Mouse (Mus musculus) hindbrain, embryonic 15.5 days (tissue): ENCODE measurements around the gene Cfi. TPM values are rescaled to one million over a fixed set of nuclear protein-coding genes. Genes with fewer than 3 reads are reported as not detected.

Experiments used
- ATAC-seq: fragments of 200-750 bp; cut with Nextera tagmentation; 2 replicates; pipeline ENCODE4 v1.8.0; 2017; ENCODE audit warnings: low read depth, moderate number of reproducible peaks, moderate TSS enrichment; ENCODE audit not compliant: low FRiP score
- H3K27ac ChIP-seq: fragments of 300-500 bp; sonication (generic); replicated peaks from 2 replicates; pipeline ENCODE4 v1.5.1; 2015; ENCODE audit warnings: mild to moderate bottlenecking, inconsistent platforms
- H3K27me3 ChIP-seq: fragments of 300-500 bp; sonication (generic); 2 replicates; pipeline ENCODE4 v1.6.1; 2015; ENCODE audit warnings: control low read depth, inconsistent platforms
- H3K36me3 ChIP-seq: fragments of 300-500 bp; sonication (generic); 2 replicates; pipeline ENCODE4 v1.6.1; 2015; ENCODE audit warnings: control low read depth, inconsistent platforms
- H3K4me1 ChIP-seq: fragments of 300-500 bp; sonication (generic); replicated peaks from 2 replicates; pipeline ENCODE4 v1.6.1; 2015; ENCODE audit warnings: control low read depth, inconsistent platforms
- H3K4me2 ChIP-seq: fragments of 300-500 bp; sonication (generic); 2 replicates; pipeline ENCODE4 v1.6.1; 2015; ENCODE audit warnings: moderate library complexity, mild to moderate bottlenecking, inconsistent platforms
- H3K4me3 ChIP-seq: fragments of 300-500 bp; sonication (generic); 2 replicates; pipeline ENCODE4 v1.5.1; 2015; ENCODE audit warnings: mild to moderate bottlenecking, inconsistent platforms
- H3K9ac ChIP-seq: fragments of 300-500 bp; sonication (generic); 2 replicates; pipeline ENCODE4 v1.6.1; 2015; ENCODE audit warnings: inconsistent platforms
- H3K9me3 ChIP-seq: fragments of 300-500 bp; sonication (generic); 2 replicates; pipeline ENCODE4 v1.6.1; 2016; ENCODE audit warnings: control low read depth, inconsistent platforms
- WGBS: fragments of 180-500 bp; shearing (Covaris S2); methylation state at CpG from one replicate; pipeline ENCODE4 v1.1.7; 2015; 5-methylcytosine and 5-hydroxymethylcytosine counted together
- polyA plus RNA-seq: library from polyadenylated mRNA; unstranded; fragments of >200 nt; fragmentation: Nextera tagmentation; extraction: Ambion mirVana; gene quantifications from 2 replicates; pipeline ENCODE4 v1.2.1, GENCODE M21; 2015

Cfi gene
- polyA plus RNA-seq, 1 experiment from 2014 or later = 0.75 TPM

DNA sequence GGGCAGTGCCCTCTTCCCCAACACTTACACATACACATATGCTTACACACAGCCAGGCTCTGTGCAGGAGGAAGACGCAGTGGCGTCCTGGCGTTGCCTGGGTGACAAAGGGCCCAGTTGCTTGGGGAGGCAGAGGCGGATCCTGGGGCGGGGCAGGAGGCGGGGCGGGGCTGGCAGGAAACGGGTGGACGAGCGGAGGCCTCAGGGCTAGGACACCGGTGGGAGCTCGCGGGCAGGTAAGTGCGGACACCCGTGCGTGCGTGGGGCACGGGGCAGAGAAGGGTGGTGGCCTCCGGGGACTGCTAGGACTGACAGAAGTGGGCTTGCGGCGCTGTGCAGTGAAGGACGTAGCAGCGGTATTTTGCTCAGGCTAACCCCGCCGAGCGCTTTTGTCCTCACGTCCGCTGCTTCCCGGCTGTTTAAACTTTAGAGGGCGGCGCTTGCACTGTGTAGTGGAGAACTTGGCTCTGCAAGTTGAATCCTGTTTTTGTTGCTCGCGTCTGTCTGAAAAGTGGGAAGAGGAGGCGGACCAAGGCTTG, 65.7 kb downstream of the Cfi start, which contains the start of gene Casp6:
Casp6 (plus strand) TSS at position 155 of the 539 bp plus-strand sequence.
- Histone ChIP-seq H3K9me3 (no peaks in the 10 kb centered on the region), H3K4me3 (peak within 1 kb of the TSS; percentile 54), H3K4me1 (peaks cover 14% of the 10 kb centered on the region), H3K27ac (peak within 1 kb of the TSS; percentile 29; the same call in 1 of the 2 replicates), H3K4me2 (peak within 1 kb of the TSS; percentile 76), H3K27me3 (no peaks in the 10 kb centered on the region), H3K9ac (peak within 1 kb of the TSS; percentile 43), H3K36me3 (no peaks in the 10 kb centered on the region)
- ATAC-seq = peak; percentile 94
- WGBS = under 1% methylated on average over 34 of the region's 34 CpGs

DNA sequence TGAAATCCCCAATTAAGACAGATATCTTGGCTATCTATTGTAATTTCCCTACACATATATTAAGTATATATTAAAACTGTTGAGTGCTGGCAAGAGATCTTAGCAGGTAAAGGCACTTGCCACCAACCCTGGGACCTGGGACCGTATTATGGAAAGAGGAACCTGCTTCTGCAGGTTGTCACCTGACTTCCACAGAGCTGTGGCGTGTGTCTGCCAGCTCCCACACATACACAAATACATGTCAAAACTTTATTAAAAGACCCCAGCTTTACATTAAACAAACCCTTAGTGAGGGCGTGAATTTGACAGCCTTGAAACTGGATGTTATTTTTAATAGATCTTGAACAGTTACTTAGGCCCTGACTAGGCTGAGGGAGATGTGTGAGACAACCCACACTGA, 67.7 kb downstream of the Cfi start:
- Histone ChIP-seq H3K36me3 (no peaks in the 10 kb centered on the region), H3K4me1 (peaks cover 14% of the 10 kb centered on the region), H3K9me3 (no peaks in the 10 kb centered on the region), H3K4me2 (no peak overlapping the region), H3K4me3 (no peak overlapping the region), H3K27ac (no peak overlapping the region), H3K9ac (no peak overlapping the region), H3K27me3 (no peaks in the 10 kb centered on the region)
- WGBS = 97% methylated on average over 3 of the region's 3 CpGs
- ATAC-seq = no peak

DNA sequence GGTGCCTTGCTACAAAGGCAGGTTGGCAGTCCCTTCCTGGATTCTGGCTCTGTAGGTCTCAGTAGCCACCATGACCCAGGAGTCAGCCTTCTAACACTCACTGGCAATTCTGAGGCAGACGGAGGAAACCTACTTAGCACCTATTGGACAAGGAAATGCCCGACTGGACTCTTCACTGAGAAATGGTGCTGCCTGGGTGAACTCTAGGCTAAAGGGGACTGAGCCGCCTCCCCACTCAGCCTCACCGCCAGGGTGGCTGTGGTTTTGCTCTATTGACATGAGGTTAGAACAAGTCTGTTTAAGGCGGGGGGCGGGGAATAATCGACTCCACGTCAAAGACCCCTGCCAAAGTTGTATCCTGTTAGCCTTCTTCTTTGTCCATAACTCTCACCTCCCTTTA, 68.2 kb downstream of the Cfi start:
- no peaks in the 10 kb centered on the region for H3K27me3 ChIP-seq
- no peak overlapping the region for H3K4me2 ChIP-seq
- no peaks in the 10 kb centered on the region for H3K36me3 ChIP-seq
- no peaks in the 10 kb centered on the region for H3K9me3 ChIP-seq
- H3K4me3 ChIP-seq = no peak overlapping the region
- no peak overlapping the region for H3K9ac ChIP-seq
- WGBS = 90% methylated on average over 8 of the region's 8 CpGs
- no peak for ATAC-seq
- H3K4me1 ChIP-seq = peaks cover 14% of the 10 kb centered on the region
- no peak overlapping the region for H3K27ac ChIP-seq

DNA sequence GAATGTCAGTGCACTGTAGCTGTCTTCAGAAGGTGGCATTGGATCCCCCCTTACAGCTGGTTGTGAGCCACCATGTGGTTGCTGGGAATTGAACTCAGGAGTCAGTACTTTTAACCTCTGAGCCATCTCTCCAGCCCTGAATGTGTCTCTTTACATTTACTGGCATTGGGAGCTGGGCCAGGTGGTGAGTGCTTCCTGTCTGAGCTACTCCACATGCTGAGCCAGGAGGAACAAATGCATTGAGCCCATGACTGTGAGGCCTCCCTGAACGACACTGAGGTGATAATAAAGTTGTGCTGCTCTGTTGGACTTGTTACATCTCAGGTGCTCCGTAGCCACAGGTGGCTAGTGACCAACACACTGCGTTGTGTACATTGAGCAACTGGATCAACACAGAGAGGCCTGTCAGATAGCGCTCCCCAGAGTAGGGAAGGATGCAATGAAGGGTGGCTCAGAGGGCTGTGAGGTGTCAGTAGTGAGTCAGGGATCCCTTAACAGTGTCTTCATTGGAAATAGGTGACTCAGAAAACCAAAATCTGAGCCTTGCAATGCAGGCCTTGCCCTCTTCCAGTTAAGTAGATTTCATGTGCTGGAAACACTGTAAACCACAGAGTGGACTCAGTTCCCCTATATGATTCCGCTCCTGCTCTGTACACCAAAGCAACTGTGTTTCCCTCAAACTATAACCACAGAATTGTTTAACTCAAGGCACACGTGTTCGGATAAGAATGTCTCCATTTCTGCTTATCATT, 68.9 kb downstream of the Cfi start:
- no peaks in the 10 kb centered on the region for H3K9me3 ChIP-seq
- no peak overlapping the region for H3K4me2 ChIP-seq
- no peak overlapping the region for H3K4me3 ChIP-seq
- H3K36me3 ChIP-seq = 0 out of 2 replicates have a peak, but pooled peaks cover 2% of the 10 kb centered on the region
- no peak for ATAC-seq
- no peak overlapping the region for H3K27ac ChIP-seq
- H3K9ac ChIP-seq = no peak overlapping the region
- H3K27me3 ChIP-seq = no peaks in the 10 kb centered on the region
- WGBS = 90% methylated on average over 7 of the region's 7 CpGs
- peaks cover 14% of the 10 kb centered on the region for H3K4me1 ChIP-seq

DNA sequence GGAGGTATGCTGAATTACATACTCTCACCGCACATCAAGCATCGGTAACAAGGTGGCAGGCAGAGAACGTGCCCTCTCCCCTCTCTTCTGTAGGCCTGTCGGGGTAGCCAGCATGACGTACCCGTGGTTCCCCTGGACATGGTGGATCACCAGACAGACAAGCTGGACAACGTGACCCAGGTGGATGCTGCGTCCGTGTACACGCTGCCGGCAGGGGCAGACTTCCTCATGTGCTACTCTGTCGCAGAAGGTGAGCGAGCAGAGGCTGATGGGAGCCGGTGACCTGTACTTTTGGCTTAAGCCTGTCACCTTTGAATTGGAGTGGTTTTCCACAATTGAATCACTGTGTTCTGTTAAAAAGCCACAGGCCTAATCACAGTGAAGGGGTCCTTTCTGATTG, 76.3 kb downstream of the Cfi start:
- 95% methylated on average over 14 of the region's 14 CpGs for WGBS
- Histone ChIP-seq H3K27me3 (no peaks in the 10 kb centered on the region), H3K27ac (no peak overlapping the region), H3K9ac (no peak overlapping the region), H3K4me2 (no peak overlapping the region), H3K4me1 (no peaks in the 10 kb centered on the region), H3K36me3 (0 out of 2 replicates have a peak, but pooled peaks cover 2% of the 10 kb centered on the region), H3K9me3 (no peaks in the 10 kb centered on the region), H3K4me3 (no peak overlapping the region)
- ATAC-seq = no peak

DNA sequence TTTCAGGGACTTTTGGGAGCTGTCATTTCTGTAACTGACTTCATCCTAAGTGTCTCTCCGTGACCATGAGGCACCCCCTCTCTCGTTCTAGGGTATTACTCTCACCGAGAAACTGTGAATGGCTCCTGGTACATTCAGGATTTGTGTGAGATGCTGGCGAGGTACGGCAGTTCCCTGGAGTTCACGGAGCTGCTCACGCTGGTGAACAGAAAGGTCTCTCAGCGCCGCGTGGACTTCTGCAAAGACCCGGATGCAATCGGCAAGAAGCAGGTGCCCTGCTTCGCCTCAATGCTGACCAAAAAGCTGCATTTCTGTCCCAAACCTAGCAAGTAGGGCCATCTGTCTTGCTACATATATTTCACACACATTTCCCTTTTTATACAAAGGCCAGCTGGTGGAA, 77.6 kb downstream of the Cfi start:
- H3K27me3 ChIP-seq = no peaks in the 10 kb centered on the region

DNA sequence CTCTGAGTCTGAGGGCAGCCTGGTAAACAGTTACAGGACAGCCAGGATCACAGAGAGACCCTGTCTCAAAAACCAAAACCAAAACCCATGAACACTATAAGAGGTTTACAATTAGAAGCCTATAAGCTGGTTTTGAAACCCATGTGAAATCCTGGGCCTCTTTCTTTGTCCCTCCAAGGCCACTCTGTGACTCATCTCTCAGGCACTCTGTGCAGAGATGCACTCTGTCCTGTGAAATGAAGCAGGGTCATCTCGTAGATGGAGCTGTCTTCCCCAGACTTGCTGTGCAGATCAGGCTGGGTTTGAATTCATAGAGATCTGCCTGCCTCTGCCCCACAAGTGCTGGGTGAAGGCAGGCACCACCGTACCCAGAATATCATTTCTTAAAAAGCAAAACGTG, 81.7 kb downstream of the Cfi start:
- no peak overlapping the region for H3K9ac ChIP-seq
- WGBS = 87% methylated on average over 3 of the region's 3 CpGs
- ATAC-seq = no peak
- no peak overlapping the region for H3K4me2 ChIP-seq
- no peaks in the 10 kb centered on the region for H3K27me3 ChIP-seq
- no peaks in the 10 kb centered on the region for H3K4me1 ChIP-seq
- no peak overlapping the region for H3K4me3 ChIP-seq
- H3K27ac ChIP-seq = no peak overlapping the region
- H3K9me3 ChIP-seq = no peaks in the 10 kb centered on the region
- H3K36me3 ChIP-seq = no peaks in the 10 kb centered on the region

More for the DNA sequence above, 77.6 kb downstream of the Cfi start:
- WGBS = 89% methylated on average over 13 of the region's 13 CpGs
- no peak for ATAC-seq
- Histone ChIP-seq H3K4me1 (no peaks in the 10 kb centered on the region), H3K9ac (no peak overlapping the region), H3K9me3 (no peaks in the 10 kb centered on the region), H3K27ac (no peak overlapping the region), H3K4me2 (no peak overlapping the region), H3K4me3 (no peak overlapping the region), H3K36me3 (0 out of 2 replicates have a peak, but pooled peaks cover 2% of the 10 kb centered on the region)

DNA sequence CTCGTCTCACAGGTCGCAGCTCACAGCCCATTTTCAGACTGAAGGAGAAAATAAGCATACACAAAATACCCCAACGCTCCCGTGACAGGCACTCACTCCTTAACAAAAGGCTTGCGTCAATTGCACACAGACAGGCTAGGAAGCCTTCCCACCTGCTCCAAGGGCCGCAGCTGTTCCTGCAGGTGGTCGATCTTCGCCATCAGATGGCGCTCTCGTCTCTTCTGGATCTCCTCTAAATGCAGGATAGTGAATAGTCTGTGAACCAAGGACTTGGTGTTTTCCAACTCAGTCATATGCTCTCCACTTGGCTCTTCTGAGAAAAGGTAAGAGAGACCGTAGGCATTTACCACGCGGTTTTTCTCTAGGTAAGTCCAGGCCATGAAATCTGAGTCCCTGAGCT, 82.8 kb downstream of the Cfi start:
- peak; percentile 86 for ATAC-seq
- 13% methylated on average over 13 of the region's 13 CpGs for WGBS
- H3K27me3 ChIP-seq = no peaks in the 10 kb centered on the region
- H3K9me3 ChIP-seq = no peaks in the 10 kb centered on the region
- H3K4me2 ChIP-seq = no peak overlapping the region
- H3K9ac ChIP-seq = no peak overlapping the region
- no peak overlapping the region for H3K27ac ChIP-seq
- H3K4me1 ChIP-seq = no peaks in the 10 kb centered on the region
- H3K4me3 ChIP-seq = no peak overlapping the region
- H3K36me3 ChIP-seq = no peaks in the 10 kb centered on the region

DNA sequence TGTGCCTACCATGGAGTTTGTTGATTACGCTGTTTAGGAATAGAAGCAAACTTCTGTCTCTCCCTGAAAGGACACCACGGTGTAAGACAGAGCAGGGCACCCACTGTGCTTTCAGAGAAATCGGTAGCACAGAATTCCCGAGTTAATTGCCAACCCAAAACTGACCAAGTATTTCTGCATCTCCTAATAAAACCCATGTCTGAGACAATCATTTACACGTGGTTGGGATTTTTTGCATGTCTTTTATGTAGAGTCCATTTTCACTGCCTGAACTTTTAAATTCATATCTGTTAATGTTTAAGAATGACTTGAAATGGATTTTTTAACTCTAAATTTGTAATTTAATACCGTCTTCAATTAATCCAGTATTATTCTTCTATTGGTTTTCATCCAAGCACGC, 87.9 kb downstream of the Cfi start:
- Histone ChIP-seq H3K9me3 (no peaks in the 10 kb centered on the region), H3K4me3 (no peak overlapping the region), H3K9ac (no peak overlapping the region), H3K4me2 (no peak overlapping the region), H3K4me1 (no peaks in the 10 kb centered on the region), H3K27ac (no peak overlapping the region), H3K36me3 (no peaks in the 10 kb centered on the region), H3K27me3 (no peaks in the 10 kb centered on the region)
- no peak for ATAC-seq
- WGBS = 93% methylated on average over 7 of the region's 7 CpGs

Other genes starting within 250 kb of the Cfi start
- 1.4 and 2.2 TPM in 2 replicates for gene Egf, start 80.6 kb upstream of the Cfi start, polyA plus RNA-seq
- gene Lrit3, start 31.9 kb upstream of the Cfi start, polyA plus RNA-seq = not detected in 2 replicates
- 0.05 and 0.33 TPM in 2 replicates for gene Rrh, start 13.3 kb upstream of the Cfi start, polyA plus RNA-seq
- gene Gar1, start 4.5 kb upstream of the Cfi start, polyA plus RNA-seq = 47.0 and 49.3 TPM in 2 replicates
- gene Pla2g12a, start 42.7 kb downstream of the Cfi start, polyA plus RNA-seq = 37.4 and 38.1 TPM in 2 replicates
- 22.4 and 25.0 TPM in 2 replicates for gene Casp6, start 65.5 kb downstream of the Cfi start, polyA plus RNA-seq
- 5.6 and 6.3 TPM in 2 replicates for gene Mcub, start 134.3 kb downstream of the Cfi start, polyA plus RNA-seq
- gene Sec24b, start 225.7 kb downstream of the Cfi start, polyA plus RNA-seq = 29.4 and 33.3 TPM in 2 replicates